Mouse (Mus musculus) urinary bladder, postnatal 4 days (tissue): ENCODE results near the gene Hmx3.

Source experiments
- DNase-seq, 2 experiments: peaks; one replicate each; pipeline ENCODE4 v3.0.0; 2021 to 2022; ENCODE audit warnings: low spot score in 2 of 2

Gene Hmx3

DNA sequence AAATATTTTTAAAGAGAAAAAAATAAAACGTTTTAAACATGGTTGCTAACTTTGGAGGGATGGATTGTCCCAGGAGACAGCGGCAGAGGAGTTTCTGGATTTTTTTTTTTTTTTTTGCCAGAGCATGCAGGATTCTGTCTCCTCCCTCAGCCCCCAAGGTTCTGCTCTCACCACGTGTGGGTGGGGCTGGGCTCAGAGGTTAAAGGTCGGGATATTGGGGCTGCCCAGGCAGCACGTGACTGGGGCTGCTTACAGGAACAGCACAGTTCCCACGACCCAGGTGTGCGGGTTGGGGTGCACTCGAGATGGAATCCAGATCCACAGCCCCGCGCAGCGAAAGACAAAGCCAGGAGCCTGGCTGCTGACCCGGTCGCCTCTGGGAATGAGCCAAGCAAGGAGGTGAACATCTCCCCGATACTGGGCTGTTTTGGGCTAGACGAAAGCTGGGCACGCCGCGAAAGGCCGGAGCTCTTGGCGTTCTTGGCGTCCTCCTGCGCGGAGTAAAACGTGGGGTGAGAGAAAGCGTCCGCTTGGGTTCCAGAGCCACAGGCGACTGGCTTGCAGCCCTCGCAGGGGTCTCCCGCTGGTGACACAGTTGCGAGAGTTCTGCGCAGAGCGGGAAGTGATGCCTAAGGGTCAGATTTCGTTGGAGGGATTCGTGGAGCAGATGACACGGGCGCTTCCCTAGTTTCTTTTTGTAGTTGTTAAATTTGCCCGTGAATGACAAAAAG, 14.0 kb downstream of the Hmx3 start:
- DNase-seq, result no peak

DNA sequence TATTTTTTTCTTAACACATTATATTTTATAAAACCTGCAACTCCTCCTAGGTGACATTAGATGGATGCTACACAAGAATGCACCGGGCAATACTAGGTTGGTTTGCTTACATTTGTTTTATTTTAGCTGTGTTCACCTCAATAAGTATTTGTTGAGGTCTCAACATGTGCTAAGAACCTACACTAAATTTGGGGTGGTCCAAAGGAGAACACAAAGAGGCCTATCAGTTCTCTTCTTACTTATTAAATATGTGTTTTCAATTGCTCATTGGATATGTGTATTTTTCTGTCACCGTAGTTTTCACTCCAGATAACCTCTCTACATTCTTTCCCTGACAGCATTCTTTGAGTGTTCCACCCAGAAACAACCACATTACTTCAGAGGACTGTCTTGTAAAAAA, 15.1 kb downstream of the Hmx3 start:
- no peak for DNase-seq

DNA sequence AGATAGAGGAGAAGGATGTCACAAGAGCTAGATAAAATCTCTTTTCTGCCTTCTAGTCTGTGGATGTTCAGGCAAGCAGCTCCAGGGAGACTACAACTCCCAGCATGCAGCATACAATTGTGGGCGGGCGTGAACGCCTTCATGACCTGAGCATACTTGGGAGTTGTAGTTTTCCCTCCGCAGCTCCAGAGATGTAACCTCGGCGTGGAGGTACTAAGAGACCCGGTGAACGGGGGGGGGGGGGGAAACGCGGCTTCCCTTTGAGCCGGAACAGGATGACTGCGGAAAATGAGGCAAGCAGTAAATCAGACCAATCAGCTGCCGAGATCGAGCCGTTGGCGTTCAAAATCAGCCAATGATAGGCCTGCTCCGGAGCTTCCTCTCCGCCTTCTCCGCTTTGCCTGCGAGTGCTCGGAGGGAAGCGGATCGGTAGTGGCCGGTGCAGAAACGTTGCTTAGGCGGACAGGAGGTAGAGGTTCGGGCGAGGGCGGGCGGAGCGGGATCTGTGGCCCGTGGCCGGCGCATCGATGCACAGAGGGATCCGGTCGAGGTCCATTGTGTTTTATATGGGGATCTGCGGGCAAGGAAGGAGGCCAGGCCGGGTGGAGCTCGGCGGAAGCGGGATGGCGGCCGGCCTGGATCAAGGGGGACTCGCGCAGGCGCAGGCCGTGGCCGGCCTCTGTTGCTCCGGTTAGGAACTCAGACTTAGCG, 17.5 kb downstream of the Hmx3 start, which contains the start of gene Bub3:
Gene Bub3 (plus strand): TSS at position 237 of the 711 bp plus-strand sequence.
- DNase-seq, result peak; percentile 86 to 89

DNA sequence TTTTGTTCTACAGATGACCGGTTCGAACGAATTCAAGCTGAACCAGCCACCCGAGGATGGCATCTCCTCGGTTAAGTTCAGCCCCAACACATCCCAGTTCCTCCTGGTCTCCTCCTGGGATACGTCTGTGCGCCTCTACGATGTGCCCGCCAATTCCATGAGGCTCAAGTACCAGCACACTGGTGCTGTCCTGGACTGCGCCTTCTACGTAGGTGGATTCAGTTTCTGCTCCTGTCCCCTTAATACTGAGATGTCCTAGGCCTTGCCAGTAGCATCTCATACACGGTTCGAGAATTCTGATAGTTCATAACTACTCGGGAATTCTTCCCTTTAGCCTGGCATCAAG, 18.0 kb downstream of the Hmx3 start:
- DNase-seq, result no peak

DNA sequence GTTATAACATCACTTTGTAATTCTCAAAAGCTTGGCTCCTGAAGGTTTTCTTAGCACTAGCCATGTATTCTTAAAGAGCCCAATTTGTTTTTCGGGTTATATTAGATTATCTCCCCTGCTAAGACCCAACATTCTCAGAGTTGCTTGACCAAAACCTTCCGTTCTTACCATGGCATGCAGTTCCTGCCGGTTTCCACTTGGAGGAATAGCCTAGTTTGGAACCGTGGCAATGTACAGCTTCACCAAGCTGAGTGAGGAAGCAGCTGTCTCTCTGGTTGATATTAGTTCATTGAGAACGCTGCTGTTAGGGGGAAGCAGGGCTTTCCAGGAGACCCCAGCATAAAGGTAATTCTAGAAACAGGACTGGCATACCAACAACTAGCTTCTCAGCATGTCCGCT, 32.6 kb downstream of the Hmx3 start:
- no peak for DNase-seq

DNA sequence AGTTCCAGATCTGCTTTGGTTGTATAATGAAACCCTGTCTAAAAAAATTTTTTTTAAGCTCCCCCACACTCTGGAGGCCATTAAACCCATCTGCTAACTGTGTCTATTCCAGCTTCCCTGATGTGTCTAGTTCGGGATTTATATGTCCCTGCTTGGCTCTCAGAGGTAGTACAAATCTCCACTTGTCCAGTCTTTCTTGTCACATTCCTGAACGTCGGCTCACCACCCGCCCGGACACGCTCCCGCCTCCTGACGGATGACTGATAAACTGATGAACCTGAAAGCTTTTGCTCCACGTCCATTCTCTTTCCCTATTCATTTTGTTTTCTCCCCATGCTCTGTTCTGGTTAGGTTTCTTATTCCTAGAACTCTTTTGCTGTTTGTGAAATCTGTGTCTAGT, 39.5 kb downstream of the Hmx3 start:
- DNase-seq, result no peak

DNA sequence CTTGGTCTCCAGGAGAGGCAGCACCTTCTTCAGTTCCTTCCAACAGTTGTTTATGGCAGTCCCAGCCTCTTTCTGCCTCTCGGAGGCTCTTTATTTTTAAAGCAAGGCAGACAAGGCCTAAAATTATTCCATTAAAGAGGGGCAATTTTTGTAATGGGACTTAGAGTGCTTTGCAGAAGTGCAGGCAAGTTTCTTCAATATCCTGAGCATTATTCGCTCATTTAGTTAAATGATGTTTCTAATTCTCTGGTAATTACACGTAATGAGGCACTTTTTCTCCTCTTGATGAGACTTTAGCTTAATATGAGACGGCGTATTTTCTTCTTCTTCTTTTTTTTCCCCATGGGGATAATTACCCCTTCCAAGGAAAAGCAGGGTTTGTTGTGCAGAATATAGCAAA, 42.9 kb downstream of the Hmx3 start:
- no peak for DNase-seq
